Mouse (Mus musculus): ENCODE measurements around the gene Zbtb8b. TPM values are rescaled to one million over a fixed set of nuclear protein-coding genes. Genes with fewer than 3 reads are reported as not detected.
A peak's percentile ranks its signal among the peaks of the same experiment; 100 is the strongest.
"Not testable (repeated sequence)": the region's sequence is repeated elsewhere in the genome, so short reads cannot be mapped to it uniquely, and the experiment has no call there.

Zbtb8b gene
- total RNA-seq, 1 experiment from 2014 or later = 0.18 TPM

GRCm38 (mm10) chr4:129415892-129416291 is 24.8 kb downstream of the Zbtb8b start:
- no peak for DNase-seq

GRCm38 (mm10) chr4:129410991-129411390 is 29.7 kb downstream of the Zbtb8b start:
- no peak for DNase-seq

- DNase-seq = not testable (repeated sequence)
Observed at GRCm38 (mm10) chr4:129410532-129410931, 30.1 kb downstream of the Zbtb8b start.

- peak; percentile 70 for DNase-seq
Observed at GRCm38 (mm10) chr4:129406447-129406846, 34.2 kb downstream of the Zbtb8b start.

GRCm38 (mm10) chr4:129399813-129400212 is 40.8 kb downstream of the Zbtb8b start:
- DNase-seq = no peak

- no peak for DNase-seq
Observed at GRCm38 (mm10) chr4:129396960-129397359, 43.7 kb downstream of the Zbtb8b start.

- no peak for DNase-seq
Observed at GRCm38 (mm10) chr4:129394089-129394870, 46.4 kb downstream of the Zbtb8b start.

GRCm38 (mm10) chr4:129390936-129391557 is 49.6 kb downstream of the Zbtb8b start:
- no peak for DNase-seq

GRCm38 (mm10) chr4:129390216-129390743 is 50.4 kb downstream of the Zbtb8b start:
- no peak for DNase-seq

GRCm38 (mm10) chr4:129388404-129388803 is 52.2 kb downstream of the Zbtb8b start:
- no peak for DNase-seq

GRCm38 (mm10) chr4:129386989-129387388 is 53.7 kb downstream of the Zbtb8b start:
- DNase-seq = no peak

- no peak for DNase-seq
Observed at GRCm38 (mm10) chr4:129386269-129386946, 54.2 kb downstream of the Zbtb8b start.

- DNase-seq = no peak
Observed at GRCm38 (mm10) chr4:129385685-129386084, 55.0 kb downstream of the Zbtb8b start.

- DNase-seq = no peak
Observed at GRCm38 (mm10) chr4:129384440-129384839, 56.2 kb downstream of the Zbtb8b start.

- no peak for DNase-seq
Observed at GRCm38 (mm10) chr4:129383586-129383985, 57.1 kb downstream of the Zbtb8b start.

- DNase-seq = no peak
Observed at GRCm38 (mm10) chr4:129382488-129382887, 58.2 kb downstream of the Zbtb8b start.

GRCm38 (mm10) chr4:129382029-129382428 is 58.6 kb downstream of the Zbtb8b start:
- DNase-seq = no peak

GRCm38 (mm10) chr4:129381148-129381547 is 59.5 kb downstream of the Zbtb8b start:
- DNase-seq = no peak

- no peak for DNase-seq
Observed at GRCm38 (mm10) chr4:129379805-129380204, 60.8 kb downstream of the Zbtb8b start.

GRCm38 (mm10) chr4:129377601-129378390 is 62.9 kb downstream of the Zbtb8b start, which contains the start of gene Zbtb8a:
TSS of gene Zbtb8a (minus strand) at chr4:129378116.
- peak; percentile 59 for DNase-seq

GRCm38 (mm10) chr4:129376961-129377545 is 63.6 kb downstream of the Zbtb8b start:
- peak; percentile 66 for DNase-seq

- no peak for DNase-seq
Observed at GRCm38 (mm10) chr4:129375821-129376220, 64.8 kb downstream of the Zbtb8b start.
